Mouse (Mus musculus) neural tube, embryonic 10.5 days (tissue): ENCODE measurements around the gene Sfmbt2.

Experiments used
- DNase-seq: peaks from one replicate; pipeline ENCODE4 v3.0.0-alpha.2; 2017; ENCODE audit warnings: low spot score; ENCODE audit errors: extremely low spot score

The Sfmbt2 gene

GRCm38 (mm10) chr2:10558816-10559215 is 188.5 kb downstream of the Sfmbt2 start:
- no peak for DNase-seq

GRCm38 (mm10) chr2:10565491-10565890 is 195.2 kb downstream of the Sfmbt2 start:
- no peak for DNase-seq

GRCm38 (mm10) chr2:10569392-10569791 is 199.1 kb downstream of the Sfmbt2 start:
- no peak for DNase-seq

GRCm38 (mm10) chr2:10572311-10572710 is 202.0 kb downstream of the Sfmbt2 start:
- DNase-seq = no peak

- no peak for DNase-seq
Observed at GRCm38 (mm10) chr2:10575962-10576740, 205.8 kb downstream of the Sfmbt2 start.

- DNase-seq = no peak
Observed at GRCm38 (mm10) chr2:10582673-10583072, 212.4 kb downstream of the Sfmbt2 start.

- DNase-seq = no peak
Observed at GRCm38 (mm10) chr2:10583103-10583502, 212.8 kb downstream of the Sfmbt2 start.

- DNase-seq = no peak
Observed at GRCm38 (mm10) chr2:10591310-10591709, 221.0 kb downstream of the Sfmbt2 start.

GRCm38 (mm10) chr2:10615500-10615899 is 245.2 kb downstream of the Sfmbt2 start:
- no peak for DNase-seq
